Mouse (Mus musculus) cerebellum, adult 2 months (tissue): ENCODE results near the gene Aven. TPM values are rescaled to one million over a fixed set of nuclear protein-coding genes. Genes with fewer than 3 reads are reported as not detected.

Source experiments
- DNase-seq, 2 experiments: peaks; one replicate each; pipeline ENCODE4 v3.0.0; 2021
- H3K27ac ChIP-seq: fragments of 200-500 bp; 2 replicates; pipeline ENCODE4 v1.5.1; 2012; ENCODE audit warnings: low read length, control low read depth, inconsistent platforms; ENCODE audit not compliant: insufficient read depth
- H3K27me3 ChIP-seq: fragments of 200-500 bp; 2 replicates; pipeline ENCODE4 v1.6.1; 2012; ENCODE audit warnings: inconsistent platforms, mild to moderate bottlenecking, low read length, moderate library complexity; ENCODE audit not compliant: control insufficient read depth, insufficient read depth
- H3K4me1 ChIP-seq: fragments of 200-500 bp; 2 replicates; pipeline ENCODE4 v1.6.1; 2011; ENCODE audit warnings: low read length; ENCODE audit not compliant: control insufficient read depth, insufficient read depth
- H3K4me3 ChIP-seq: fragments of 200-500 bp; replicated peaks from 2 replicates; pipeline ENCODE3; 2011; ENCODE audit warnings: mild to moderate bottlenecking, low read depth, low read length, control low read depth; ENCODE audit not compliant: insufficient read depth
- CTCF ChIP-seq: fragments of 200-500 bp; IDR thresholded peaks from 2 replicates; pipeline ENCODE4 v1.5.1; 2011; ENCODE audit warnings: low read depth, mild to moderate bottlenecking, control low read depth, low read length, moderate library complexity, borderline replicate concordance; ENCODE audit not compliant: insufficient read depth
- POLR2A ChIP-seq: fragments of 200-500 bp; IDR thresholded peaks from 2 replicates; pipeline ENCODE4 v1.6.1; 2011; ENCODE audit warnings: low read length, control low read depth, borderline replicate concordance; ENCODE audit not compliant: insufficient read depth
- WGBS: fragments of 180-500 bp; shearing (Covaris S2); methylation state at CpG from one replicate; pipeline ENCODE4 v1.1.7; 2018; 5-methylcytosine and 5-hydroxymethylcytosine counted together
- polyA plus RNA-seq: library from polyadenylated mRNA; depleted of rRNA; stranded (reverse); fragments of >200 nt; gene quantifications from 2 replicates; pipeline ENCODE4 v1.2.3, GENCODE M21; 2012; rRNA removed

Aven gene
- polyA plus RNA-seq, 1 experiment, result 19.1 TPM

- H3K27ac ChIP-seq, result peak overlapping the region; percentile 8
- WGBS, result 17% methylated on average over 5 of the region's 5 CpGs
Observed at GRCm38 (mm10) chr2:112637206-112637605, 144.4 kb downstream of the Aven start.

GRCm38 (mm10) chr2:112653836-112654235, 161.1 kb downstream of the Aven start:
- no peak for TF ChIP-seq CTCF
- TF ChIP-seq POLR2A, result no peak
- H3K27ac ChIP-seq, result no peak overlapping the region
- no peak for DNase-seq
- H3K4me3 ChIP-seq, result no peak overlapping the region
- no peaks in the 10 kb centered on the region for H3K27me3 ChIP-seq
- no peaks in the 10 kb centered on the region for H3K4me1 ChIP-seq
- 36% methylated on average over 3 of the region's 3 CpGs for WGBS

More at GRCm38 (mm10) chr2:112637206-112637605, 144.4 kb downstream of the Aven start:
- TF ChIP-seq POLR2A, result no peak
- TF ChIP-seq CTCF, result no peak
- peak; percentile 66 to 87 for DNase-seq
- H3K4me3 ChIP-seq, result no peak overlapping the region
- no peaks in the 10 kb centered on the region for H3K27me3 ChIP-seq
- H3K4me1 ChIP-seq, result peaks cover 8% of the 10 kb centered on the region

- H3K4me1 ChIP-seq, result no peaks in the 10 kb centered on the region
- no peaks in the 10 kb centered on the region for H3K27me3 ChIP-seq
- TF ChIP-seq CTCF (no peak), POLR2A (no peak)
- H3K27ac ChIP-seq, result no peak overlapping the region
- WGBS, result 67% methylated on average over 5 of the region's 5 CpGs
- H3K4me3 ChIP-seq, result no peak overlapping the region
- no peak for DNase-seq
Observed at GRCm38 (mm10) chr2:112656131-112656530, 163.4 kb downstream of the Aven start.

- Histone ChIP-seq H3K4me3 (no peak overlapping the region), H3K27me3 (no peaks in the 10 kb centered on the region; the same call in 1 of the 2 replicates), H3K27ac (no peak overlapping the region), H3K4me1 (no peaks in the 10 kb centered on the region)
- no peak for DNase-seq
- whole genome bisulfite sequencing, result 85% methylated on average over 3 of the region's 3 CpGs
- no peak for TF ChIP-seq CTCF
- TF ChIP-seq POLR2A, result no peak
Observed at GRCm38 (mm10) chr2:112669461-112669860, 176.7 kb downstream of the Aven start.

- no peaks in the 10 kb centered on the region for H3K27me3 ChIP-seq
- H3K27ac ChIP-seq, result no peak overlapping the region
- TF ChIP-seq CTCF (no peak), POLR2A (no peak)
- no peak overlapping the region for H3K4me3 ChIP-seq
- 86% methylated on average over 2 of the region's 2 CpGs for WGBS
- DNase-seq, result no peak
- no peaks in the 10 kb centered on the region for H3K4me1 ChIP-seq
Observed at GRCm38 (mm10) chr2:112676175-112676574, 183.4 kb downstream of the Aven start.

- H3K27ac ChIP-seq, result no peak overlapping the region
- 14% methylated on average over 1 of the region's 1 CpGs for whole genome bisulfite sequencing
- no peak overlapping the region for H3K4me3 ChIP-seq
- no peak for TF ChIP-seq POLR2A
- TF ChIP-seq CTCF, result no peak
- H3K4me1 ChIP-seq, result no peaks in the 10 kb centered on the region
- H3K27me3 ChIP-seq, result no peaks in the 10 kb centered on the region
- no peak for DNase-seq
Observed at GRCm38 (mm10) chr2:112676721-112677120, 184.0 kb downstream of the Aven start.

- Histone ChIP-seq H3K27me3 (no peaks in the 10 kb centered on the region), H3K27ac (no peak overlapping the region), H3K4me1 (no peaks in the 10 kb centered on the region), H3K4me3 (no peak overlapping the region)
- no peak for DNase-seq
- TF ChIP-seq CTCF, result no peak
- WGBS, result 45% methylated on average over 1 of the region's 1 CpGs
Observed at GRCm38 (mm10) chr2:112677246-112677645, 184.5 kb downstream of the Aven start.

GRCm38 (mm10) chr2:112681817-112682216, 189.1 kb downstream of the Aven start:
- H3K4me3 ChIP-seq, result no peak overlapping the region
- DNase-seq, result no peak
- H3K27ac ChIP-seq, result no peak overlapping the region
- 68% methylated on average over 5 of the region's 5 CpGs for WGBS
- H3K27me3 ChIP-seq, result no peaks in the 10 kb centered on the region
- H3K4me1 ChIP-seq, result no peaks in the 10 kb centered on the region
- TF ChIP-seq POLR2A, result no peak
- no peak for TF ChIP-seq CTCF

Other genes with a start within 250 kb of the Aven start
- gene Nutm1, start 233.7 kb upstream of the Aven start, polyA plus RNA-seq, result not detected in 2 replicates
- 99.7 and 104 TPM in 2 replicates for gene Nop10, start 231.0 kb upstream of the Aven start, polyA plus RNA-seq
- 96.9 and 98.7 TPM in 2 replicates for gene Slc12a6, start 227.1 kb upstream of the Aven start, polyA plus RNA-seq
- gene Gm21985, start 226.7 kb upstream of the Aven start, polyA plus RNA-seq, result 0.19 TPM in 1 of 2 replicates, not detected in the other
- gene Emc4, start 124.9 kb upstream of the Aven start, polyA plus RNA-seq, result 249 and 256 TPM in 2 replicates
- gene Katnbl1, start 113.8 kb upstream of the Aven start, polyA plus RNA-seq, result 10.7 and 11.3 TPM in 2 replicates
- 40.4 and 41.3 TPM in 2 replicates for gene Emc7, start 38.0 kb upstream of the Aven start, polyA plus RNA-seq
- 0.16 and 0.41 TPM in 2 replicates for gene Chrm5, start 12.2 kb upstream of the Aven start, polyA plus RNA-seq